Mouse (Mus musculus): Measurements from ENCODE around the gene Gstm5. TPM values are rescaled to one million over a fixed set of nuclear protein-coding genes. Genes with fewer than 3 reads are reported as not detected.
A peak's percentile ranks its signal among the peaks of the same experiment; 100 is the strongest.

Gstm5 gene
- polyA plus RNA-seq, 1 experiment from 2014 or later, result 250 TPM

DNA sequence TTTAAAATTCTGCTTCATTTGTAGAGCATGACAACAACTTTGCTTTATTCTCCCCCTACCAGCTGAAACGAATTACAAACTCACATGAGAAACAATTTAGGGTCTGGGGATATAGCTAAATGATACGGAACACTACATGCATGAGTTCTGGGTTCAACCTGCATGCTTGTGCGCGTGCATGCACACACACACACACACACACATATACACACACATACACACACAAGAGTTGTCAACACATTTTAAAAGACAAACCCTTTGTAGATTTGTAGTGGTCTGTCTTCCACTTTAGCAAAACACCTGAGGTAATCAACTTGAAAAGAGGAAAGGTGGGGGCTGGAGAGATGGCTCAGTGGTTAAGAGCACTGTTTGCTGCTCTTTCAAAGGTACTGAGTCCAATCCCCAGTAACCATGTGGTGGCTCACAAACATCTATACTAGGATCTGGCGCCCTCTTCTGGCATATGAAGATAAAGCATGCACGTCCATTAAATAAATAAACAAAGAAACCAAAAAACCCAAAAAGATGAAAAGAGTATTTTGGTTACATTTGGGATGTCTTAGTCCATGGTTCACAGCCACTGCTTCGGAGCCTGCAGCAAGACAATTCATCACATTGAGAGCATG, 22.3 kb downstream of the Gstm5 start:
- ATAC-seq (ENCODE audit: insufficient number of reproducible peaks, insufficient read depth, low FRiP score, low TSS enrichment, low read depth), result no peak

DNA sequence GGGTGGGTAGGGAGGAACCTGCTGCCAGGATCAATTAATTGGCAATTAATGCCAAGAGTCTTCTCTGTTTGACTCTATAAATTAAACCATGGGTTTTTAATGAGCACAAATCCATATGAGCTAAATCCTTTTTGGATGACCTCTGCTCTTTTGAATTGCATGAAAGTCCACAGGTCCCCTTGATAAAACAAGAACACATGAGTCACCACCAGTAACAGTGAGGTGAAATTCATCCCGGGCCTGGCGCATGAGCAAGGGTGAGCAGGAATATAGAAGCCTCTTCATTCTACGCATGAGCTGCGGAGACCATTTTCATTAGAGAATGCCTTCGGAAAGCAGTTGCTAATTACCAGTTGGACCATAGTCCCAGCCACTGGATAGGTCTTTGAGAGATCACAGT, 24.7 kb downstream of the Gstm5 start:
- no peaks in the 10 kb centered on the region for H3K9me3 ChIP-seq
- no peak overlapping the region for H3K4me2 ChIP-seq
- WGBS, result 91% methylated on average over 5 of the region's 5 CpGs
- H3K4me1 ChIP-seq, result 0 out of 2 replicates have a peak, but pooled peaks cover 5% of the 10 kb centered on the region
- no peak for ATAC-seq (ENCODE audit: insufficient number of reproducible peaks, insufficient read depth, low FRiP score, low TSS enrichment, low read depth)
- H3K4me3 ChIP-seq, result no peak overlapping the region
- H3K36me3 ChIP-seq, result no peaks in the 10 kb centered on the region
- H3K27me3 ChIP-seq, result no peaks in the 10 kb centered on the region
- H3K9ac ChIP-seq, result no peak overlapping the region
- H3K27ac ChIP-seq, result no peak overlapping the region

More for the DNA sequence above, 22.3 kb downstream of the Gstm5 start:
- Histone ChIP-seq H3K36me3 (no peaks in the 10 kb centered on the region), H3K9me3 (no peaks in the 10 kb centered on the region), H3K27ac (no peak overlapping the region), H3K4me3 (no peak overlapping the region), H3K9ac (no peak overlapping the region), H3K27me3 (no peaks in the 10 kb centered on the region), H3K4me2 (no peak overlapping the region), H3K4me1 (0 out of 2 replicates have a peak, but pooled peaks cover 5% of the 10 kb centered on the region)
- 40% methylated on average over 7 of the region's 7 CpGs for WGBS

DNA sequence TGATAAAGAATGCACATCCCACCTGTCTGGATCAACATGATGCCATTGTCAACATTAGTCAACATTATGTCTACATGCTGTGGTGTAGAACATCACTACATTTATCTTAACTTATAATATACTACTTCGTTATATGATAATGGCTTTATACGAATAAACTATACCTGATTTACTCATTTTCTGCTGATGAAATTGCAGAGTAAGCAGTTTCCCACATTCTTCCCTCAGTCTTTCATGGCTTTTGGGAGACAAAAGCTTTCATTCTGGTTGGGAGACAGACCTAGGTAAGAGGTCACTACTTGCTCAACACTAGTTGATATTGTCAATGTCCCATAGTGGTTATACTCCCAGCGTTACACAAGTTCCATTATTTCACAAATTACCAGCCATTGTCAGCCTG, 29.7 kb downstream of the Gstm5 start:
- Histone ChIP-seq H3K4me3 (no peak overlapping the region), H3K27ac (no peak overlapping the region), H3K4me2 (no peak overlapping the region), H3K27me3 (no peaks in the 10 kb centered on the region), H3K4me1 (no peaks in the 10 kb centered on the region), H3K9me3 (no peaks in the 10 kb centered on the region), H3K36me3 (no peaks in the 10 kb centered on the region), H3K9ac (no peak overlapping the region)
- WGBS, result 90% methylated on average over 3 of the region's 3 CpGs
- no peak for ATAC-seq (ENCODE audit: insufficient number of reproducible peaks, insufficient read depth, low FRiP score, low TSS enrichment, low read depth)

DNA sequence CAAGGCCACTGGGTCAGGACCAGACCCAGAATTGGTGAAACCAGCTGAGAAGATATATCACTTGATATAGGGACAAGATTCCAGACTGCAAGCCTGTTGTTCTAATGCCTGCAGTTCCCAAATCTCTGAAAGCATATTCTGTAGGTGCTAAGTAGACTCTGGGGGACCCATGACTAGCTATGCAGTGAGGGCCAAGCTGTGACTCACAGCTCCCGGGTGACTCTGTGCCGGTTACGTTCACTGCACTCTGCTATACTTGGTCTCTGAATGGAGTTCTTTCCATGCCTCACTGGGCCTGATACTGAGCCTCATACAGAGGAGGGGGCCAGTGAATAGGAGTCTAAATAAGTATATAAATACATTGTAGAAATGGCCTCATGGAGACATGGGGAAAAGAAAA, 32.2 kb downstream of the Gstm5 start:
- Histone ChIP-seq H3K4me3 (no peak overlapping the region), H3K9ac (no peak overlapping the region), H3K36me3 (no peaks in the 10 kb centered on the region), H3K27ac (no peak overlapping the region), H3K27me3 (no peaks in the 10 kb centered on the region), H3K4me2 (no peak overlapping the region), H3K4me1 (0 out of 2 replicates have a peak, but pooled peaks cover 6% of the 10 kb centered on the region), H3K9me3 (no peaks in the 10 kb centered on the region)
- WGBS, result 92% methylated on average over 3 of the region's 3 CpGs
- no peak for ATAC-seq (ENCODE audit: insufficient number of reproducible peaks, insufficient read depth, low FRiP score, low TSS enrichment, low read depth)

DNA sequence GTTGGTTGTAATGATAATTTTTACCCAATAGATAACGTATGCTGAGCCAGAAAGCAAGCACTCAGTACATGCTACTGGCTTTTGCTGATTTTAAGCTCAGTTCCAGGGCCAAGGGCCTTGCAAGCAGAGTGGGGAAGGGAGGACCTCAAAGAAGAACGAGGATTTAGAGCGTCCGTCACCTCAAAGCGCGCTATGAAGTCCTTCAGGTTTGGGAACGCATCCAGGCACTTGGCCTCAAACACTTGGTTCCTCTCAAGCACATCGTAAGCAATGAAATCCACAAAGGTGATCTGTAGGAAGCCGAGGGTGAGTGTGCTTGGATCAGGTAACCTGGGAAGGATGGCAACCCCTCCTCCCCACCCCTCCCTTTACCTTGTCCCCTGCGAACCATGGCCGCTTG, 33.1 kb downstream of the Gstm5 start:
- Histone ChIP-seq H3K9me3 (no peaks in the 10 kb centered on the region), H3K27me3 (no peaks in the 10 kb centered on the region), H3K4me1 (0 out of 2 replicates have a peak, but pooled peaks cover 6% of the 10 kb centered on the region), H3K27ac (no peak overlapping the region), H3K4me3 (no peak overlapping the region), H3K36me3 (no peaks in the 10 kb centered on the region), H3K9ac (no peak overlapping the region), H3K4me2 (no peak overlapping the region)
- 88% methylated on average over 11 of the region's 11 CpGs for WGBS
- ATAC-seq (ENCODE audit: insufficient number of reproducible peaks, insufficient read depth, low FRiP score, low TSS enrichment, low read depth), result no peak

DNA sequence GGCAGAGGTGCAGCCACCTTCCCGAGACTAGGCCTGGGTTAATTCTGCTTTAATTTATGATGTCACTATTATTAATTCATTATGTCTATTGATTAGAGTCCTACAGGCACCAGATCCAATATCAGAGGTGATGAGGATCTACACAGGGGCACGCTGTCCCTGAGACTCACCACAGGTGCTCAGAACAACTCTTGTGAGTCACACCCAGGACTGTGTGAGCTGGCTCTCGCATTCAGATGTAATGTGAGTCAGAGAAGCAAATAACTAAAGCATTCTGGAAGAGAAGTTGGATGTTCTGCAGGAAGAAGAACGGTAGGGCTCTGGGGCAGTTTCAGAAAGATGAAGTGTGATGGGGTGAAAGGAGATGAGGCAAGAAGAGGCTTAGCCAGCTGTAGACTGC, 33.6 kb downstream of the Gstm5 start:
- Histone ChIP-seq H3K27me3 (no peaks in the 10 kb centered on the region), H3K4me3 (no peak overlapping the region), H3K4me2 (no peak overlapping the region), H3K27ac (no peak overlapping the region), H3K36me3 (no peaks in the 10 kb centered on the region), H3K4me1 (0 out of 2 replicates have a peak, but pooled peaks cover 6% of the 10 kb centered on the region), H3K9me3 (no peaks in the 10 kb centered on the region), H3K9ac (no peak overlapping the region)
- ATAC-seq (ENCODE audit: insufficient number of reproducible peaks, insufficient read depth, low FRiP score, low TSS enrichment, low read depth), result no peak
- 83% methylated on average over 4 of the region's 4 CpGs for WGBS

DNA sequence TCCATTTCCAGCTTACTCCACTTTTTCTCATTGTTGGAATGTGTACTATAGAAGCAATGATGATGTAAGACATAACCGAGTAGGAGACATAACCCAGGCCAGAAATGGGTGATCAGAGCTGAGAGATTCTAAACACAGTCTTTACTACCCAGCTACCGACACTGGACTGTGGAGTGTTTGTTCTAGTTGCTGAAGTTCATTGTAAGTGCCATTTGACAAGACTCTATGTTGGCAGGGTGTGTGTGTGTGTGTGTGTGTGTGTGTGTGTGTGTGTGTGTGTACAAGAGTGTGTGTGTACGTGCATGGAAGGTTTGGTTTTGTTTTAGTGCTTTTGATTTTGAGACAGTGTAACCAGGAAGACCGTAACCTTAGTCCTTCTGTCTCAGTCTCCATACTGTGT, 34.1 kb downstream of the Gstm5 start:
- H3K4me2 ChIP-seq, result no peak overlapping the region
- 86% methylated on average over 4 of the region's 4 CpGs for WGBS
- H3K27ac ChIP-seq, result no peak overlapping the region
- no peaks in the 10 kb centered on the region for H3K27me3 ChIP-seq
- 0 out of 2 replicates have a peak, but pooled peaks cover 6% of the 10 kb centered on the region for H3K4me1 ChIP-seq
- ATAC-seq (ENCODE audit: insufficient number of reproducible peaks, insufficient read depth, low FRiP score, low TSS enrichment, low read depth), result no peak
- H3K4me3 ChIP-seq, result no peak overlapping the region
- H3K9me3 ChIP-seq, result no peaks in the 10 kb centered on the region
- H3K9ac ChIP-seq, result no peak overlapping the region
- H3K36me3 ChIP-seq, result no peaks in the 10 kb centered on the region

DNA sequence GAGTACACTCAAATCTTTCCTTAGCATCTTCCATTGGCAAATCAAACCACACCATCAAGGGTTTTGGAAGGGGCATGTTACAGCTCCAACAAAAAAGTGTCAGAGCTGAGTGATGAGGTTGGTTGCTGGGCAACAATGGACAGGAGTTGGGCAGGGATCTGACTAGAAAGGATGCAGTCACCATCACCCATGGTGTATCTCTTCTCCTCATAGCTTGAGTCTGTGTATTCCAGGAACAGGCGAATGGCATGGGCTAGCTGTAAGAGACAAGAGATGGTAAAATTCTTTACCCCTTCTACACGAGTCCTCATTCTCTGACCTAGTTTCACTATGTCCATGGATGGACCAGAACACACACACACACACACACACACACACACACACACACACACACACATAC, 35.5 kb downstream of the Gstm5 start:
- Histone ChIP-seq H3K27me3 (no peaks in the 10 kb centered on the region), H3K4me1 (0 out of 2 replicates have a peak, but pooled peaks cover 6% of the 10 kb centered on the region), H3K9ac (peak overlapping the region; percentile 60; the same call in 1 of the 2 replicates), H3K27ac (0 out of 2 replicates have a peak overlapping the region, but pooled peaks have one; percentile 60), H3K4me3 (peak overlapping the region; percentile 36), H3K4me2 (peak overlapping the region; percentile 57), H3K36me3 (no peaks in the 10 kb centered on the region), H3K9me3 (no peaks in the 10 kb centered on the region)
- no peak; the same call in 1 of the 2 replicates for ATAC-seq (ENCODE audit: insufficient number of reproducible peaks, insufficient read depth, low FRiP score, low TSS enrichment, low read depth)
- WGBS, result 73% methylated on average over 2 of the region's 2 CpGs

DNA sequence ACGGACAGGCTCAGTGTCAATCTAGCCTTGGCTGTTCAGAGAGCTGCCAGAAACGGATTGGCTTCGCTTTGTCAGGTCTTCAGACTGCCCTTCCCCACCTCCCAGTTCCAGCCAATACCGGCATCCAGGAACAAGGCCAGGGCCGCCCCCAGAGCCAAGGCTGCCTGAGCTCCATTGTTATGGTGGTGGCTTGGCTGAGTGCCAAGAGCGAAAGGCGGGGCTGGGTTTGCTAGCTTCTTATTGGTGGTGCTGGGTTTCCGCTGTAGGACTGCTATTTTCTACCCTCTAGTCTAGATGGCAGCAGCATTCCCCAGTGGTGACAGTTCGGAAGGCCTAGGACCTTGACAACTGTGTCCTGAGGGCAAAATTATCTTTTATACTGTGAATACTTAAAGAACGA, 36.0 kb downstream of the Gstm5 start, which contains the start of gene Gstm7:
Gene Gstm7, minus strand, starts transcription at position 148 of the 400 bp plus-strand sequence.
- peak within 1 kb of the TSS; percentile 60 for H3K9ac ChIP-seq
- H3K4me3 ChIP-seq, result peak within 1 kb of the TSS; percentile 36
- 5% methylated on average over 10 of the region's 10 CpGs for WGBS
- peak within 1 kb of the TSS; percentile 57 for H3K4me2 ChIP-seq
- 0 out of 2 replicates have a peak within 1 kb of the TSS, but pooled peaks have one; percentile 60 for H3K27ac ChIP-seq
- no peaks in the 10 kb centered on the region for H3K27me3 ChIP-seq
- H3K4me1 ChIP-seq, result 0 out of 2 replicates have a peak, but pooled peaks cover 6% of the 10 kb centered on the region
- no peaks in the 10 kb centered on the region for H3K9me3 ChIP-seq
- H3K36me3 ChIP-seq, result no peaks in the 10 kb centered on the region
- peak; percentile 92 for ATAC-seq (ENCODE audit: insufficient number of reproducible peaks, insufficient read depth, low FRiP score, low TSS enrichment, low read depth)

DNA sequence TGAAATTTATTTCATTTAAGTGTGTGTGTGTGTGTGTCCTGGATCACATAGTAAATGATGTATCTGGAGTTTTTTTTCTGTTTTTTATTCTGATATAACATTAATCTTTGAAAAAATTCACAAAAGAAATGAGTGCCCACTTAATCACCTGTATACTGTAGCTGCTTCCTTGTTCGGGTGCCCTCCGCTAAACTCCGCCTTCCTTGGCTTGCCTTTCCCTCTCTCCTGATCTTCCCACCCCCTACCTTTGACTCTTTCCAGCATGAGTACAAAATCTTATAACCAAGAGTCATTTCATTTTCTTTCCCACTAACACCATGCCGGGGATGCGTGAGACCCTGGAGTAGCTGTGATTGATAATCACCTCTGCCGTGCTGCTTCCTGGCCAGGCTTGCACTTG, 36.5 kb downstream of the Gstm5 start:
- no peaks in the 10 kb centered on the region for H3K27me3 ChIP-seq
- H3K4me3 ChIP-seq, result no peak overlapping the region
- no peaks in the 10 kb centered on the region for H3K36me3 ChIP-seq
- no peak for ATAC-seq (ENCODE audit: insufficient number of reproducible peaks, insufficient read depth, low FRiP score, low TSS enrichment, low read depth)
- H3K4me2 ChIP-seq, result 0 out of 2 replicates have a peak overlapping the region, but pooled peaks have one; percentile 57
- WGBS, result 77% methylated on average over 6 of the region's 6 CpGs
- no peak overlapping the region for H3K27ac ChIP-seq
- H3K4me1 ChIP-seq, result 0 out of 2 replicates have a peak, but pooled peaks cover 6% of the 10 kb centered on the region
- H3K9me3 ChIP-seq, result no peaks in the 10 kb centered on the region
- H3K9ac ChIP-seq, result no peak overlapping the region

DNA sequence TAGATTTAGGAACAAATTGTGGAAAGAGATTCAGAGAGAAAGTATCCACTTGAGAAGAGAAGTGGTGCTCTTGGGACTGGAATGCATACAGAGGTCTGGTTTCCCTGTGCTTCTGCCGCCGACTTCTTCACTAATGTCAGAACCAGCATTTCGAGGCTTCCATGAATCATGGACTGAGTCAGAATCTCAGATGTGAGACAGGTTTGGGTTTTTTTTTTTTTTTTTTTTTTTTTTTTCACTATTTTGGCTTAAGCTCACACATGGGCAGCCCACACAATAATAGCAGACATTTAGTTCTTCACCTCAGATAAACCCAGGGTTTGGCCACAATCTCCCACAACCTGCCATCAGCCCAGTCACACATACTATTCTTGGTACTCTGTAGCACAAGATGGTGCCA, 39.6 kb downstream of the Gstm5 start:
- no peaks in the 10 kb centered on the region for H3K9me3 ChIP-seq
- no peaks in the 10 kb centered on the region for H3K36me3 ChIP-seq
- ATAC-seq (ENCODE audit: insufficient number of reproducible peaks, insufficient read depth, low FRiP score, low TSS enrichment, low read depth), result no peak
- no peak overlapping the region for H3K27ac ChIP-seq
- 0 out of 2 replicates have a peak, but pooled peaks cover 6% of the 10 kb centered on the region for H3K4me1 ChIP-seq
- no peak overlapping the region for H3K4me3 ChIP-seq
- 84% methylated on average over 3 of the region's 3 CpGs for WGBS
- no peaks in the 10 kb centered on the region for H3K27me3 ChIP-seq
- H3K4me2 ChIP-seq, result no peak overlapping the region
- no peak overlapping the region for H3K9ac ChIP-seq

DNA sequence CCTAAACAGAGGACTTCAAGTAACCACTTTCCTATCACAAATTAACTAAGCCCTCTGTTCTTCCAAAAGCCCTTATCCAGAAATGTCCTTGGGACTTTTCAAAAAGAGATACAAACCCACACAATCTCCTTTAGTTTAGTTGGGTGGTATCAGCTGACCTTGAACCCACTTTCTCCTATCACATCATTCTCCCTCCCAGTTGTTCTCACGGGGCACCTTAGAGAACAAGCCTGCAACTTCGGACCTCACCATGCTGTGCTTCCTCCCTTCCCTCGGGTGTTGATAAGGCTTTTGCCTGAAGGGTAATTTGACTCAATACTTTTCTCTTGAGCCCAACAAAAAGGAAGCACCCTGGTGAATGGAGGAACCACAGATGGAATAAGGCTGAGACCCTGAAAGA, 40.3 kb downstream of the Gstm5 start:
- WGBS, result 58% methylated on average over 3 of the region's 3 CpGs
- Histone ChIP-seq H3K9ac (no peak overlapping the region), H3K27me3 (no peaks in the 10 kb centered on the region), H3K27ac (no peak overlapping the region), H3K36me3 (no peaks in the 10 kb centered on the region), H3K4me2 (no peak overlapping the region), H3K9me3 (no peaks in the 10 kb centered on the region), H3K4me1 (0 out of 2 replicates have a peak, but pooled peaks cover 6% of the 10 kb centered on the region), H3K4me3 (no peak overlapping the region)
- no peak for ATAC-seq (ENCODE audit: insufficient number of reproducible peaks, insufficient read depth, low FRiP score, low TSS enrichment, low read depth)

Measured in embryonic facial prominence, embryonic 13.5 days (tissue).